Mouse (Mus musculus): ENCODE data around the gene Mlxip. TPM values are rescaled to one million over a fixed set of nuclear protein-coding genes. Genes with fewer than 3 reads are reported as not detected.
A peak's percentile ranks its signal among the peaks of the same experiment; 100 is the strongest.

The Mlxip gene
- polyA plus RNA-seq, 1 experiment from 2014 or later: 17.4 TPM

GRCm38 (mm10) chr5:123379504-123379931 lies 15.1 kb upstream of the Mlxip start:
- H3K4me3 ChIP-seq (ENCODE audit: low read length): no peak overlapping the region
- no peak overlapping the region for H3K4me2 ChIP-seq (replicated peaks; ENCODE audit: low read depth, low read length)
- peak overlapping the region; percentile 70 for H3K27ac ChIP-seq (ENCODE audit: low read length)
- ATAC-seq (ENCODE audit: low FRiP score, low TSS enrichment): no peak
- H3K9ac ChIP-seq (replicated peaks; ENCODE audit: low read length): no peak overlapping the region
- peaks cover 41% of the 10 kb centered on the region for H3K4me1 ChIP-seq (ENCODE audit: insufficient read depth, low read length)
- no peaks in the 10 kb centered on the region for H3K27me3 ChIP-seq (ENCODE audit: insufficient read depth, low read length)
- WGBS: 13% methylated on average over 5 of the region's 5 CpGs
- H3K9me3 ChIP-seq (ENCODE audit: low read length): no peaks in the 10 kb centered on the region
- H3K36me3 ChIP-seq (ENCODE audit: insufficient read depth, low read length): peaks cover 5% of the 10 kb centered on the region; the same call in 1 of the 2 replicates

GRCm38 (mm10) chr5:123381968-123382367 lies 12.6 kb upstream of the Mlxip start:
- ATAC-seq (ENCODE audit: low FRiP score, low TSS enrichment): 0 out of 2 replicates have a peak, but pooled peaks have one; percentile 53
- Histone ChIP-seq H3K36me3 (ENCODE audit: insufficient read depth, low read length) (no peaks in the 10 kb centered on the region), H3K9ac (replicated peaks; ENCODE audit: low read length) (no peak overlapping the region), H3K4me1 (ENCODE audit: insufficient read depth, low read length) (peaks cover 39% of the 10 kb centered on the region), H3K27me3 (ENCODE audit: insufficient read depth, low read length) (no peaks in the 10 kb centered on the region), H3K4me3 (ENCODE audit: low read length) (no peak overlapping the region), H3K4me2 (replicated peaks; ENCODE audit: low read depth, low read length) (peak overlapping the region; percentile 29), H3K9me3 (ENCODE audit: low read length) (peaks cover 3% of the 10 kb centered on the region; the same call in 1 of the 2 replicates), H3K27ac (ENCODE audit: low read length) (no peak overlapping the region)
- WGBS: 24% methylated on average over 20 of the region's 20 CpGs

- Histone ChIP-seq H3K4me1 (ENCODE audit: insufficient read depth, low read length) (peaks cover 33% of the 10 kb centered on the region), H3K9me3 (ENCODE audit: low read length) (peaks cover 3% of the 10 kb centered on the region; the same call in 1 of the 2 replicates), H3K27me3 (ENCODE audit: insufficient read depth, low read length) (no peaks in the 10 kb centered on the region), H3K4me2 (replicated peaks; ENCODE audit: low read depth, low read length) (no peak overlapping the region), H3K4me3 (ENCODE audit: low read length) (no peak overlapping the region), H3K9ac (replicated peaks; ENCODE audit: low read length) (no peak overlapping the region), H3K36me3 (ENCODE audit: insufficient read depth, low read length) (no peaks in the 10 kb centered on the region), H3K27ac (ENCODE audit: low read length) (no peak overlapping the region)
- ATAC-seq (ENCODE audit: low FRiP score, low TSS enrichment): no peak
- WGBS: 89% methylated on average over 8 of the region's 8 CpGs
These were observed 11.9 kb upstream of the Mlxip start for GRCm38 (mm10) chr5:123382686-123383085.

- Histone ChIP-seq H3K27ac (ENCODE audit: low read length) (no peak overlapping the region), H3K4me1 (ENCODE audit: insufficient read depth, low read length) (peaks cover 11% of the 10 kb centered on the region), H3K9ac (replicated peaks; ENCODE audit: low read length) (no peak overlapping the region), H3K36me3 (ENCODE audit: insufficient read depth, low read length) (no peaks in the 10 kb centered on the region), H3K9me3 (ENCODE audit: low read length) (peaks cover 3% of the 10 kb centered on the region; the same call in 1 of the 2 replicates), H3K27me3 (ENCODE audit: insufficient read depth, low read length) (no peaks in the 10 kb centered on the region), H3K4me2 (replicated peaks; ENCODE audit: low read depth, low read length) (no peak overlapping the region), H3K4me3 (ENCODE audit: low read length) (no peak overlapping the region)
- ATAC-seq (ENCODE audit: low FRiP score, low TSS enrichment): no peak
- WGBS: 33% methylated on average over 3 of the region's 3 CpGs
These were observed 6.1 kb upstream of the Mlxip start for GRCm38 (mm10) chr5:123388452-123388851.

GRCm38 (mm10) chr5:123390536-123391441 lies 3.8 kb upstream of the Mlxip start:
- H3K27me3 ChIP-seq (ENCODE audit: insufficient read depth, low read length): no peaks in the 10 kb centered on the region
- no peak overlapping the region for H3K27ac ChIP-seq (ENCODE audit: low read length)
- 0 out of 2 replicates have a peak overlapping the region, but pooled peaks have one; percentile 20 for H3K9ac ChIP-seq (replicated peaks; ENCODE audit: low read length)
- H3K36me3 ChIP-seq (ENCODE audit: insufficient read depth, low read length): no peaks in the 10 kb centered on the region
- peak overlapping the region; percentile 50 for H3K4me2 ChIP-seq (replicated peaks; ENCODE audit: low read depth, low read length)
- H3K9me3 ChIP-seq (ENCODE audit: low read length): peaks cover 2% of the 10 kb centered on the region; the same call in 1 of the 2 replicates
- 7% methylated on average over 17 of the region's 17 CpGs for WGBS
- H3K4me3 ChIP-seq (ENCODE audit: low read length): peak overlapping the region; percentile 29
- H3K4me1 ChIP-seq (ENCODE audit: insufficient read depth, low read length): peaks cover 20% of the 10 kb centered on the region
- no peak for ATAC-seq (ENCODE audit: low FRiP score, low TSS enrichment)

GRCm38 (mm10) chr5:123391442-123391809 lies 3.2 kb upstream of the Mlxip start:
- Histone ChIP-seq H3K9me3 (ENCODE audit: low read length) (no peaks in the 10 kb centered on the region), H3K9ac (replicated peaks; ENCODE audit: low read length) (no peak overlapping the region), H3K27ac (ENCODE audit: low read length) (no peak overlapping the region), H3K4me1 (ENCODE audit: insufficient read depth, low read length) (peaks cover 26% of the 10 kb centered on the region), H3K4me3 (ENCODE audit: low read length) (peak overlapping the region; percentile 29), H3K27me3 (ENCODE audit: insufficient read depth, low read length) (no peaks in the 10 kb centered on the region), H3K36me3 (ENCODE audit: insufficient read depth, low read length) (no peaks in the 10 kb centered on the region), H3K4me2 (replicated peaks; ENCODE audit: low read depth, low read length) (peak overlapping the region; percentile 50)
- no peak for ATAC-seq (ENCODE audit: low FRiP score, low TSS enrichment)
- 8% methylated on average over 5 of the region's 5 CpGs for WGBS

- H3K4me1 ChIP-seq (ENCODE audit: insufficient read depth, low read length): peaks cover 44% of the 10 kb centered on the region
These were observed 754 bp upstream of the Mlxip start for GRCm38 (mm10) chr5:123393786-123394302.

GRCm38 (mm10) chr5:123394957-123395881 lies 621 bp downstream of the Mlxip start:
- under 1% methylated on average over 65 of the region's 65 CpGs for WGBS
- peak overlapping the region; percentile 79 for H3K4me2 ChIP-seq (replicated peaks; ENCODE audit: low read depth, low read length)
- H3K4me1 ChIP-seq (ENCODE audit: insufficient read depth, low read length): peaks cover 43% of the 10 kb centered on the region

More at GRCm38 (mm10) chr5:123393786-123394302, 754 bp upstream of the Mlxip start:
- ATAC-seq (ENCODE audit: low FRiP score, low TSS enrichment): peak; percentile 17
- no peaks in the 10 kb centered on the region for H3K9me3 ChIP-seq (ENCODE audit: low read length)
- H3K27ac ChIP-seq (ENCODE audit: low read length): peak overlapping the region; percentile 82
- no peaks in the 10 kb centered on the region for H3K27me3 ChIP-seq (ENCODE audit: insufficient read depth, low read length)
- 13% methylated on average over 5 of the region's 5 CpGs for WGBS
- H3K9ac ChIP-seq (replicated peaks; ENCODE audit: low read length): peak overlapping the region; percentile 81
- H3K4me3 ChIP-seq (ENCODE audit: low read length): peak overlapping the region; percentile 89
- H3K36me3 ChIP-seq (ENCODE audit: insufficient read depth, low read length): no peaks in the 10 kb centered on the region
- H3K4me2 ChIP-seq (replicated peaks; ENCODE audit: low read depth, low read length): peak overlapping the region; percentile 79

GRCm38 (mm10) chr5:123396901-123397464 lies 2.4 kb downstream of the Mlxip start:
- Histone ChIP-seq H3K27me3 (ENCODE audit: insufficient read depth, low read length) (no peaks in the 10 kb centered on the region), H3K4me1 (ENCODE audit: insufficient read depth, low read length) (peaks cover 33% of the 10 kb centered on the region), H3K36me3 (ENCODE audit: insufficient read depth, low read length) (no peaks in the 10 kb centered on the region), H3K27ac (ENCODE audit: low read length) (peak overlapping the region; percentile 12; the same call in 1 of the 2 replicates), H3K4me3 (ENCODE audit: low read length) (peak overlapping the region; percentile 89), H3K4me2 (replicated peaks; ENCODE audit: low read depth, low read length) (peak overlapping the region; percentile 79), H3K9ac (replicated peaks; ENCODE audit: low read length) (no peak overlapping the region; the same call in 1 of the 2 replicates), H3K9me3 (ENCODE audit: low read length) (no peaks in the 10 kb centered on the region)
- 46% methylated on average over 8 of the region's 8 CpGs for WGBS
- ATAC-seq (ENCODE audit: low FRiP score, low TSS enrichment): no peak

More at GRCm38 (mm10) chr5:123394957-123395881, 621 bp downstream of the Mlxip start:
- peak overlapping the region; percentile 81 for H3K9ac ChIP-seq (replicated peaks; ENCODE audit: low read length)
- no peaks in the 10 kb centered on the region for H3K36me3 ChIP-seq (ENCODE audit: insufficient read depth, low read length)
- H3K9me3 ChIP-seq (ENCODE audit: low read length): no peaks in the 10 kb centered on the region
- no peaks in the 10 kb centered on the region for H3K27me3 ChIP-seq (ENCODE audit: insufficient read depth, low read length)
- peak; percentile 21 for ATAC-seq (ENCODE audit: low FRiP score, low TSS enrichment)
- H3K27ac ChIP-seq (ENCODE audit: low read length): peak overlapping the region; percentile 82
- H3K4me3 ChIP-seq (ENCODE audit: low read length): peak overlapping the region; percentile 89

Data from kidney, embryonic 16.5 days (tissue).